Mouse (Mus musculus) MEL (cell line): ENCODE measurements around the gene Rexo1. TPM values are rescaled to one million over a fixed set of nuclear protein-coding genes. Genes with fewer than 3 reads are reported as not detected.

Experiments
- DNase-seq: peaks from one replicate; pipeline ENCODE4 v3.0.0; 2011; ENCODE audit warnings: low read depth, low spot score
- H3K27ac ChIP-seq: 2 replicates; pipeline ENCODE4 v1.5.1; 2012; ENCODE audit warnings: low read depth, mild to moderate bottlenecking, control low read depth, low read length, moderate library complexity; ENCODE audit not compliant: control insufficient read depth
- H3K27me3 ChIP-seq, 2 experiments: fragments of 150-350 bp in 1 of 2; sonication (generic) in 1 of 2; 2 replicates each; pipeline ENCODE4 v1.6.1; 2012; ENCODE audit warnings: low read length in 2 of 2, mild to moderate bottlenecking in 2 of 2, improper control_type of control experiment in 1 of 2, moderate library complexity in 1 of 2; ENCODE audit not compliant: insufficient read depth in 2 of 2, control insufficient read depth in 1 of 2
- H3K36me3 ChIP-seq, 2 experiments: 2 replicates each; pipeline ENCODE4 v1.6.1; 2012 to 2014; ENCODE audit warnings: low read length in 2 of 2, improper control_type of control experiment in 1 of 2, inconsistent platforms in 1 of 2, mild to moderate bottlenecking in 1 of 2; ENCODE audit not compliant: insufficient read depth in 2 of 2, control insufficient read depth in 1 of 2
- H3K4me1 ChIP-seq, 2 experiments: fragments of 150-350 bp in 1 of 2; sonication (generic) in 1 of 2; 2 replicates each; pipeline ENCODE4 v1.6.1; 2012; ENCODE audit warnings: low read length in 2 of 2, improper control_type of control experiment in 1 of 2, mild to moderate bottlenecking in 1 of 2; ENCODE audit not compliant: insufficient read depth in 2 of 2, control insufficient read depth in 1 of 2
- H3K4me3 ChIP-seq, 2 experiments: fragments of 150-350 bp in 1 of 2; sonication (generic) in 1 of 2; 2 replicates each; pipeline ENCODE4 v1.5.1; 2012; ENCODE audit warnings: low read depth in 2 of 2, low read length in 2 of 2, mild to moderate bottlenecking in 2 of 2, moderate library complexity in 2 of 2, control low read depth in 1 of 2, improper control_type of control experiment in 1 of 2; ENCODE audit not compliant: control insufficient read depth in 1 of 2, insufficient read depth in 1 of 2
- H3K79me2 ChIP-seq: 2 replicates; pipeline ENCODE4 v1.6.1; 2012; ENCODE audit warnings: mild to moderate bottlenecking, low read length, moderate library complexity; ENCODE audit not compliant: control insufficient read depth, poor library complexity, insufficient read depth
- H3K9ac ChIP-seq: 2 replicates; pipeline ENCODE4 v1.6.1; 2012; ENCODE audit warnings: low read depth, mild to moderate bottlenecking, control low read depth, low read length, moderate library complexity; ENCODE audit not compliant: control insufficient read depth, poor library complexity, severe bottlenecking
- H3K9me3 ChIP-seq: fragments of 150-350 bp; sonication (generic); replicated peaks from 2 replicates; pipeline ENCODE4 v1.6.1; 2012; ENCODE audit warnings: mild to moderate bottlenecking, low read length, improper control_type of control experiment, moderate library complexity; ENCODE audit not compliant: insufficient read depth
- CTCF ChIP-seq, 3 experiments: IDR thresholded peaks in 2 of 3; conservative IDR thresholded peaks in 1 of 3; 2 replicates each; pipeline ENCODE4 v1.5.1; 2011 to 2012; ENCODE audit warnings: low read length in 3 of 3, low read depth in 2 of 3, mild to moderate bottlenecking in 2 of 3, improper control_type of control experiment in 1 of 3, inconsistent platforms in 1 of 3, mixed read lengths in 1 of 3, moderate library complexity in 1 of 3; ENCODE audit not compliant: control insufficient read depth in 1 of 3, insufficient read depth in 1 of 3, poor library complexity in 1 of 3, severe bottlenecking in 1 of 3
- E2F4 ChIP-seq: IDR thresholded peaks from 2 replicates; pipeline ENCODE4 v1.6.1; 2011; ENCODE audit warnings: low read depth, low read length, improper control_type of control experiment, borderline replicate concordance
- ETS1 ChIP-seq: IDR thresholded peaks from 2 replicates; pipeline ENCODE4 v1.6.1; 2012; ENCODE audit warnings: low read depth, mild to moderate bottlenecking, inconsistent platforms, low read length, improper control_type of control experiment, moderate library complexity
- GATA1 ChIP-seq: IDR thresholded peaks from 2 replicates; pipeline ENCODE4 v1.6.1; 2011; ENCODE audit warnings: low read depth, low read length, improper control_type of control experiment
- MAX ChIP-seq: IDR thresholded peaks from 2 replicates; pipeline ENCODE4 v1.6.1; 2011; ENCODE audit warnings: low read length, improper control_type of control experiment
- MEF2A ChIP-seq: IDR thresholded peaks from 2 replicates; pipeline ENCODE4 v1.6.1; 2014; ENCODE audit warnings: low read depth, mild to moderate bottlenecking, inconsistent platforms, low read length, improper control_type of control experiment; ENCODE audit not compliant: poor library complexity, insufficient replicate concordance, severe bottlenecking; ENCODE audit errors: extremely low read depth
- NRF1 ChIP-seq: IDR thresholded peaks from 2 replicates; pipeline ENCODE4 v1.6.1; 2014; ENCODE audit warnings: low read depth, mild to moderate bottlenecking, inconsistent platforms, low read length, improper control_type of control experiment, moderate library complexity; ENCODE audit not compliant: poor library complexity, insufficient read depth, severe bottlenecking
- RCOR1 ChIP-seq: IDR thresholded peaks from 2 replicates; pipeline ENCODE4 v1.6.1; 2012; ENCODE audit warnings: low read depth, mild to moderate bottlenecking, inconsistent platforms, low read length, improper control_type of control experiment
- TCF12 ChIP-seq: IDR thresholded peaks from 2 replicates; pipeline ENCODE4 v1.6.1; 2014; ENCODE audit warnings: low read depth, mild to moderate bottlenecking, inconsistent platforms, low read length, improper control_type of control experiment, moderate library complexity
- ZMIZ1 ChIP-seq: IDR thresholded peaks from 2 replicates; pipeline ENCODE4 v1.6.1; 2012; ENCODE audit warnings: low read depth, mild to moderate bottlenecking, inconsistent platforms, low read length, improper control_type of control experiment, moderate library complexity
- ZNF384 ChIP-seq: IDR thresholded peaks from 2 replicates; pipeline ENCODE4 v1.6.1; 2012; ENCODE audit warnings: low read depth, mild to moderate bottlenecking, inconsistent platforms, low read length, improper control_type of control experiment
- polyA plus RNA-seq, 2 experiments: library from polyadenylated mRNA; stranded (reverse) in 1 of 2; unstranded in 1 of 2; fragments of >175 nt in 1 of 2; fragments of >200 nt in 1 of 2; gene quantifications; 2 replicates each; pipeline versions ENCODE4 v1.2.1 to v1.2.4; 2012; ENCODE audit warnings: low replicate concordance in 2 of 2, low read depth in 1 of 2; ENCODE audit not compliant: insufficient read length in 2 of 2, insufficient read depth in 1 of 2, missing spikeins in 1 of 2
- total RNA-seq: library from RNA; depleted of rRNA; stranded (reverse); fragments of 300-350 nt; gene quantifications from 2 replicates; pipeline ENCODE4 v1.2.3, GENCODE M21; 2012; rRNA removed

Gene Rexo1
- total and polyA plus RNA-seq, 3 experiments: 14.7 to 54.6 TPM; not detected in 1

DNA sequence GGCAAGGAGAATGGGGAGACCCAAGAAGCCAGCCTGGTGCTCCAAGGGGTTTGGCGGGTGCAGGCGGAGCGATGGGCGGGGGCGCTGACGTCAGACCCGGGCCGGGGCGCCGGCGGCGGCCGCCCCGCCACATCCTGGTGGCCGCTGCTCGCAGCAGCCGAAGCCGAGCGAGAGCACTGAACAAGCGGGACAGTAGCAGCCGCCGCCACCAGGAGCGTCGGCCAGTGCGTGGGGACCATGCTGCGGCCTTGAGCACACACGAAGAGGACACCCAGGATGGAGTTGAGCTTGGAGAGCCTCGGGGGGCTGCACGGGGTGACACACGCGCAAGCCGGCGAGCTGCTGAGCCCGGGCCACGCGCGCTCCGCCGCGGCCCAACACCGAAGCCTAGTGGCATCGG lies 66.6 kb downstream of the Rexo1 start, which contains the start of gene Onecut3:
Gene Onecut3 (plus strand): TSS at position 104 of the 400 bp plus-strand sequence.
- Histone ChIP-seq H3K36me3 (no peaks in the 10 kb centered on the region), H3K27me3 (peaks cover 1 to 2% of the 10 kb centered on the region in 2 experiments; a peak in 2 of 4 replicates), H3K9ac (no peak within 1 kb of the TSS), H3K4me1 (no peaks in the 10 kb centered on the region), H3K79me2 (no peaks in the 10 kb centered on the region), H3K27ac (no peak within 1 kb of the TSS), H3K4me3 (no peak within 1 kb of the TSS), H3K9me3 (no peaks in the 10 kb centered on the region)
- DNase-seq: no peak
- TF ChIP-seq MAX (no peak), ZNF384 (no peak), GATA1 (no peak), ZMIZ1 (no peak), TCF12 (no peak), RCOR1 (no peak), NRF1 (no peak), ETS1 (no peak), MEF2A (no peak), CTCF (IDR thresholded peaks at IDR 0.05 in 2 of 3, conservative IDR thresholded peaks at IDR 0.05 in 1 of 3; ENCODE audit: control insufficient read depth in 1 of 3, insufficient read depth in 1 of 3, low read depth in 2 of 3, low read length in 3 of 3, poor library complexity in 1 of 3, severe bottlenecking in 1 of 3) (no peak), E2F4 (no peak)

Other genes with a start within 250 kb of the Rexo1 start
- 68.9 and 81.5 TPM in 2 replicates for gene 2310011J03Rik, start 241.0 kb downstream of the Rexo1 start, total RNA-seq
- gene 2310011J03Rik, start 241.0 kb downstream of the Rexo1 start, polyA plus RNA-seq: 10 to 100 TPM in 1 of 2 experiments, not detected in 1; 65.7 TPM
- gene Pcsk4, start 232.1 kb downstream of the Rexo1 start, total RNA-seq: 6.1 and 6.5 TPM in 2 replicates
- gene Pcsk4, start 232.1 kb downstream of the Rexo1 start, polyA plus RNA-seq: 10 to 100 TPM in 1 of 2 experiments, not detected in 1; 23.1 TPM
- gene Reep6, start 231.6 kb downstream of the Rexo1 start, total RNA-seq: 3.1 and 3.2 TPM in 2 replicates
- gene Reep6, start 231.6 kb downstream of the Rexo1 start, polyA plus RNA-seq: 10 to 100 TPM in 1 of 2 experiments, not detected in 1; 27.9 TPM
- 2.4 and 3.9 TPM in 2 replicates for gene Adamtsl5, start 213.1 kb downstream of the Rexo1 start, total RNA-seq
- gene Adamtsl5, start 213.1 kb downstream of the Rexo1 start, polyA plus RNA-seq: 10 to 100 TPM in 1 of 2 experiments, not detected in 1; 16.5 TPM
- 0.19 TPM in 1 of 2 replicates, not detected in the other for gene Plk5, start 205.1 kb downstream of the Rexo1 start, total RNA-seq
- gene Plk5, start 205.1 kb downstream of the Rexo1 start, polyA plus RNA-seq: under 1 TPM in 1 of 2 experiments, not detected in 1; 0.19 TPM
- 14.1 and 15.6 TPM in 2 replicates for gene Mex3d, start 173.9 kb downstream of the Rexo1 start, total RNA-seq
- gene Mex3d, start 173.9 kb downstream of the Rexo1 start, polyA plus RNA-seq: 10 to 100 TPM in 1 of 2 experiments, not detected in 1; 18.8 TPM
- 81.4 and 86.9 TPM in 2 replicates for gene Mbd3, start 162.0 kb downstream of the Rexo1 start, total RNA-seq
- 100 to 1,000 TPM in 1 of 2 experiments, not detected in 1; 289 TPM for gene Mbd3, start 162.0 kb downstream of the Rexo1 start, polyA plus RNA-seq
- 879 and 935 TPM in 2 replicates for gene Uqcr11, start 154.7 kb downstream of the Rexo1 start, total RNA-seq
- 100 to 1,000 TPM in 1 of 2 experiments, not detected in 1; 481 TPM for gene Uqcr11, start 154.7 kb downstream of the Rexo1 start, polyA plus RNA-seq
- 113 and 125 TPM in 2 replicates for gene Tcf3, start 127.9 kb downstream of the Rexo1 start, total RNA-seq
- gene Tcf3, start 127.9 kb downstream of the Rexo1 start, polyA plus RNA-seq: 100 to 1,000 TPM in 1 of 2 experiments, not detected in 1; 258 TPM
- not detected in 2 replicates for gene Onecut3, start 66.7 kb downstream of the Rexo1 start, total RNA-seq
- not detected for gene Onecut3, start 66.7 kb downstream of the Rexo1 start, polyA plus RNA-seq
- gene Atp8b3, start 22.4 kb downstream of the Rexo1 start, total RNA-seq: 0.03 TPM in 1 of 2 replicates, not detected in the other
- under 1 TPM in 1 of 2 experiments, not detected in 1; 0.13 TPM for gene Atp8b3, start 22.4 kb downstream of the Rexo1 start, polyA plus RNA-seq
- gene Klf16, start 15.8 kb upstream of the Rexo1 start, total RNA-seq: 30.0 and 37.1 TPM in 2 replicates
- gene Klf16, start 15.8 kb upstream of the Rexo1 start, polyA plus RNA-seq: 10 to 100 TPM in 1 of 2 experiments, not detected in 1; 51.1 TPM
- gene Abhd17a, start 28.8 kb upstream of the Rexo1 start, total RNA-seq: 89.6 and 98.5 TPM in 2 replicates
- gene Abhd17a, start 28.8 kb upstream of the Rexo1 start, polyA plus RNA-seq: 100 to 1,000 TPM in 1 of 2 experiments, 10 to 100 TPM in 1; 96.2 to 136 TPM
- 34.2 and 36.5 TPM in 2 replicates for gene Scamp4, start 41.3 kb upstream of the Rexo1 start, total RNA-seq
- 100 to 1,000 TPM in 1 of 2 experiments, not detected in 1; 140 TPM for gene Scamp4, start 41.3 kb upstream of the Rexo1 start, polyA plus RNA-seq
- 7.2 and 7.7 TPM in 2 replicates for gene Adat3, start 41.3 kb upstream of the Rexo1 start, total RNA-seq
- 1 to 10 TPM in 1 of 2 experiments, not detected in 1; 7.4 TPM for gene Adat3, start 41.3 kb upstream of the Rexo1 start, polyA plus RNA-seq
- 1.4 and 1.8 TPM in 2 replicates for gene Gm49322, start 44.5 kb upstream of the Rexo1 start, total RNA-seq
- 1 to 10 TPM in 1 of 2 experiments, not detected in 1; 2.1 TPM for gene Gm49322, start 44.5 kb upstream of the Rexo1 start, polyA plus RNA-seq
- 125 and 132 TPM in 2 replicates for gene Csnk1g2, start 61.3 kb upstream of the Rexo1 start, total RNA-seq
- 100 to 1,000 TPM in 1 of 2 experiments, not detected in 1; 231 TPM for gene Csnk1g2, start 61.3 kb upstream of the Rexo1 start, polyA plus RNA-seq
- gene Btbd2, start 95.5 kb upstream of the Rexo1 start, total RNA-seq: 35.4 and 43.1 TPM in 2 replicates
- 10 to 100 TPM in 1 of 2 experiments, not detected in 1; 81.8 TPM for gene Btbd2, start 95.5 kb upstream of the Rexo1 start, polyA plus RNA-seq
- 68.6 and 87.1 TPM in 2 replicates for gene Mknk2, start 116.6 kb upstream of the Rexo1 start, total RNA-seq
- 100 to 1,000 TPM in 1 of 2 experiments, 10 to 100 TPM in 1; 47.4 to 184 TPM for gene Mknk2, start 116.6 kb upstream of the Rexo1 start, polyA plus RNA-seq
- gene Mob3a, start 140.4 kb upstream of the Rexo1 start, total RNA-seq: 38.3 and 38.7 TPM in 2 replicates
- gene Mob3a, start 140.4 kb upstream of the Rexo1 start, polyA plus RNA-seq: 10 to 100 TPM in 1 of 2 experiments, not detected in 1; 63.4 TPM
- 1.0 and 1.5 TPM in 2 replicates for gene Izumo4, start 140.6 kb upstream of the Rexo1 start, total RNA-seq
- 1 to 10 TPM in 1 of 2 experiments, not detected in 1; 3.8 TPM for gene Izumo4, start 140.6 kb upstream of the Rexo1 start, polyA plus RNA-seq
- 29.6 and 32.7 TPM in 2 replicates for gene Ap3d1, start 180.7 kb upstream of the Rexo1 start, total RNA-seq
- gene Ap3d1, start 180.7 kb upstream of the Rexo1 start, polyA plus RNA-seq: 100 to 1,000 TPM in 1 of 2 experiments, 10 to 100 TPM in 1; 54.5 to 260 TPM
- 14.7 and 15.0 TPM in 2 replicates for gene Dot1l, start 193.6 kb upstream of the Rexo1 start, total RNA-seq
- gene Dot1l, start 193.6 kb upstream of the Rexo1 start, polyA plus RNA-seq: 10 to 100 TPM in 1 of 2 experiments, not detected in 1; 70.6 TPM
- gene Sf3a2, start 236.6 kb upstream of the Rexo1 start, total RNA-seq: 50.4 and 52.0 TPM in 2 replicates
- gene Sf3a2, start 236.6 kb upstream of the Rexo1 start, polyA plus RNA-seq: 100 to 1,000 TPM in 1 of 2 experiments, not detected in 1; 210 TPM
- 79.8 and 86.9 TPM in 2 replicates for gene Plekhj1, start 237.1 kb upstream of the Rexo1 start, total RNA-seq
- gene Plekhj1, start 237.1 kb upstream of the Rexo1 start, polyA plus RNA-seq: 100 to 1,000 TPM in 1 of 2 experiments, not detected in 1; 217 TPM
- gene Amh, start 243.7 kb upstream of the Rexo1 start, total RNA-seq: 0.42 and 0.59 TPM in 2 replicates
- 1 to 10 TPM in 1 of 2 experiments, not detected in 1; 1.1 TPM for gene Amh, start 243.7 kb upstream of the Rexo1 start, polyA plus RNA-seq